25 mouse cellular contexts compared by ENCODE assay signal in genomic region chr17:73592081-73592480, GRCm38 (mm10).
A peak's percentile ranks its signal among the peaks of the same experiment; 100 is the strongest.
DNase-seq lines count a peak whose midpoint lies in the region; ATAC-seq and TF ChIP-seq lines count a peak whose summit lies in the region.
"Had no signal": no experiment of that assay in that cellular context is flagged by ENCODE, and none has a peak within 500 bp of the region (broad histone marks: within the 10 kb centered on the region; RNA-seq: fewer than 3 reads in every experiment).

No protein-coding gene starts in this region.

- H3K4me2 ChIP-seq in liver, embryonic 11.5 days: no peak overlapping the region
- no peak overlapping the region for H3K4me2 ChIP-seq in forebrain, embryonic 16.5 days (ENCODE audit: low read length)
- H3K4me2 ChIP-seq: forebrain, embryonic 12.5 days; heart, embryonic 15.5 days; limb, embryonic 13.5 days; liver, embryonic 12.5 days; midbrain, embryonic 11.5 days had no signal

- H3K4me1 ChIP-seq in kidney, adult 2 months (ENCODE audit: control insufficient read depth, insufficient read depth, low read length): no peaks in the 10 kb centered on the region; the same call in 1 of the 2 replicates
- no peaks in the 10 kb centered on the region for H3K4me1 ChIP-seq in liver, embryonic 11.5 days (replicated peaks; ENCODE audit: control insufficient read depth, insufficient read depth, low read length)
- H3K4me1 ChIP-seq in forebrain, embryonic 16.5 days (replicated peaks; ENCODE audit: control insufficient read depth, insufficient read depth, low read length): no peaks in the 10 kb centered on the region
- H3K4me1 ChIP-seq: heart, embryonic 10.5 days; liver, embryonic 12.5 days had no signal

- H3K27me3 ChIP-seq in kidney, adult 2 months (replicated peaks; ENCODE audit: control insufficient read depth, insufficient read depth, low read length): no peaks in the 10 kb centered on the region
- no peaks in the 10 kb centered on the region for H3K27me3 ChIP-seq in liver, embryonic 11.5 days (replicated peaks; ENCODE audit: control insufficient read depth, insufficient read depth, low read length)
- no peaks in the 10 kb centered on the region for H3K27me3 ChIP-seq in forebrain, embryonic 16.5 days (replicated peaks; ENCODE audit: control insufficient read depth, insufficient read depth, low read length)
- H3K27me3 ChIP-seq: CH12.LX; heart, embryonic 15.5 days; liver, embryonic 12.5 days; Patski had no signal

- DNase-seq in kidney, adult 2 months: peak; percentile 72
- DNase-seq in kidney, postnatal 10 days: no peak
- peak; percentile 47 for DNase-seq in right cerebral cortex, adult 18-20 months
- DNase-seq in right cerebral cortex, postnatal 4 days: no peak
- DNase-seq in brain, adult 2 months (ENCODE audit: low read depth, low spot score): peak; percentile 63
- DNase-seq in kidney, postnatal 25 days: peak; percentile 44 to 53
- DNase-seq in liver, embryonic 11.5 days (ENCODE audit: low spot score): no peak
- DNase-seq: cerebellum, adult 2 months; cerebellum, postnatal 14 days; gastrocnemius, postnatal 25 days; heart, adult 11 months; liver, postnatal 0 days; lung, postnatal 36 days; thymus, postnatal 4 days had no signal

- no peak for TF ChIP-seq POLR2A in kidney, adult 2 months (IDR thresholded peaks at IDR 0.05; ENCODE audit: low read depth, low read length)

- no peak overlapping the region for H3K9ac ChIP-seq in liver, embryonic 11.5 days (ENCODE audit: low read depth, low read length)
- H3K9ac ChIP-seq in forebrain, embryonic 16.5 days (replicated peaks; ENCODE audit: low read depth, low read length): no peak overlapping the region
- H3K9ac ChIP-seq: forebrain, embryonic 12.5 days; heart, embryonic 15.5 days; limb, embryonic 13.5 days; liver, embryonic 12.5 days; liver, postnatal 0 days had no signal

- ATAC-seq in liver, embryonic 11.5 days (replicated peaks; ENCODE audit: low FRiP score): no peak
- no peak for ATAC-seq in forebrain, embryonic 16.5 days
- ATAC-seq: hindbrain, embryonic 16.5 days; liver, embryonic 12.5 days; liver, postnatal 0 days; midbrain, embryonic 16.5 days; Patski had no signal

- no peaks in the 10 kb centered on the region for H3K36me3 ChIP-seq in kidney, adult 2 months (ENCODE audit: control insufficient read depth, insufficient read depth, low read length)
- no peaks in the 10 kb centered on the region for H3K36me3 ChIP-seq in liver, embryonic 11.5 days (ENCODE audit: control insufficient read depth, insufficient read depth, low read length)
- no peaks in the 10 kb centered on the region for H3K36me3 ChIP-seq in forebrain, embryonic 16.5 days (ENCODE audit: control insufficient read depth, insufficient read depth)
- H3K36me3 ChIP-seq: forebrain, embryonic 12.5 days; heart, embryonic 10.5 days; heart, embryonic 15.5 days; limb, embryonic 13.5 days; liver, embryonic 12.5 days had no signal

- H3K4me3 ChIP-seq in kidney, adult 2 months (ENCODE audit: insufficient read depth, low read depth, low read length): no peak overlapping the region
- no peak overlapping the region for H3K4me3 ChIP-seq in liver, embryonic 11.5 days (ENCODE audit: low read depth, low read length)
- no peak overlapping the region for H3K4me3 ChIP-seq in forebrain, embryonic 16.5 days (replicated peaks; ENCODE audit: low read length)
- H3K4me3 ChIP-seq: forebrain, embryonic 12.5 days; heart, embryonic 10.5 days; heart, embryonic 15.5 days; limb, embryonic 13.5 days; liver, embryonic 12.5 days had no signal

- TF ChIP-seq CTCF in kidney, adult 2 months (conservative IDR thresholded peaks at IDR 0.05; ENCODE audit: insufficient read depth, insufficient read length, low read depth, low read length): no peak

- 57% methylated on average over 2 of the region's 2 CpGs for WGBS in kidney, adult 2 months
- WGBS in liver, embryonic 11.5 days: 78% methylated on average over 2 of the region's 2 CpGs
- 60% methylated on average over 2 of the region's 2 CpGs for WGBS in forebrain, embryonic 16.5 days

- H3K27ac ChIP-seq in kidney, adult 2 months (ENCODE audit: insufficient read depth, low read depth, low read length): no peak overlapping the region
- no peak overlapping the region for H3K27ac ChIP-seq in liver, embryonic 11.5 days (ENCODE audit: low read depth, low read length)
- no peak overlapping the region for H3K27ac ChIP-seq in forebrain, embryonic 16.5 days (ENCODE audit: low read length)
- H3K27ac ChIP-seq: forebrain, embryonic 12.5 days; heart, embryonic 10.5 days; heart, embryonic 15.5 days; limb, embryonic 13.5 days; liver, embryonic 12.5 days had no signal

- no peaks in the 10 kb centered on the region for H3K9me3 ChIP-seq in liver, embryonic 11.5 days (ENCODE audit: control insufficient read depth, low read length)
- no peaks in the 10 kb centered on the region for H3K9me3 ChIP-seq in forebrain, embryonic 16.5 days (ENCODE audit: control insufficient read depth, low read length)
- H3K9me3 ChIP-seq: forebrain, embryonic 12.5 days; heart, embryonic 10.5 days; heart, embryonic 15.5 days; limb, embryonic 13.5 days; liver, embryonic 12.5 days had no signal

Comparison
In these comparisons a context has a peak if more than half of its experiments do, and no peak if none do; other contexts are left out.
1. DNase-seq: peak in kidney, adult 2 months (single experiment), right cerebral cortex, adult 18-20 months (single experiment), brain, adult 2 months (single experiment) and kidney, postnatal 25 days (2 of 2); none in kidney, postnatal 10 days (single experiment), right cerebral cortex, postnatal 4 days (single experiment) and liver, embryonic 11.5 days (single experiment).